Mouse (Mus musculus): Measurements from ENCODE around the gene Ndufa5. TPM values are rescaled to one million over a fixed set of nuclear protein-coding genes. Genes with fewer than 3 reads are reported as not detected.

The Ndufa5 gene
- polyA plus RNA-seq (2015; fragmentation: Nextera tagmentation; extraction: Ambion mirVana): 250 and 273 TPM in 2 replicates

GRCm38 (mm10) chr6:24527155-24528063 lies at the start of gene Ndufa5:
Ndufa5 (minus strand) TSS chr6:24528013.

GRCm38 (mm10) chr6:24528064-24528243 lies 141 bp upstream of the Ndufa5 start, which contains the start of gene Asb15:
Asb15 (plus strand) TSS chr6:24528144.

GRCm38 (mm10) chr6:24514552-24515284 lies 13.1 kb downstream of the Ndufa5 start, which contains the start of gene Iqub:
Iqub (minus strand) TSS chr6:24515067.

Other genes with a start within 250 kb of the Ndufa5 start
- gene Iqub, start 12.9 kb downstream of the Ndufa5 start, polyA plus RNA-seq (2015; fragmentation: Nextera tagmentation; extraction: Ambion mirVana): 0.10 TPM in 1 of 2 replicates, not detected in the other
- gene Asb15, start 131 bp upstream of the Ndufa5 start, polyA plus RNA-seq (2015; fragmentation: Nextera tagmentation; extraction: Ambion mirVana): not detected in 2 replicates
- gene Lmod2, start 69.7 kb upstream of the Ndufa5 start, polyA plus RNA-seq (2015; fragmentation: Nextera tagmentation; extraction: Ambion mirVana): not detected in 2 replicates
- gene Wasl, start 137.0 kb upstream of the Ndufa5 start, polyA plus RNA-seq (2015; fragmentation: Nextera tagmentation; extraction: Ambion mirVana): 33.9 and 34.0 TPM in 2 replicates
- gene Hyal6, start 205.2 kb upstream of the Ndufa5 start, polyA plus RNA-seq (2015; fragmentation: Nextera tagmentation; extraction: Ambion mirVana): not detected in 2 replicates
- gene Hyal4, start 220.3 kb upstream of the Ndufa5 start, polyA plus RNA-seq (2015; fragmentation: Nextera tagmentation; extraction: Ambion mirVana): 0.04 TPM in 1 of 2 replicates, not detected in the other

Measured in spleen, postnatal 0 days (tissue).